Mouse (Mus musculus): Measurements from ENCODE around the gene Glb1l2. TPM values are rescaled to one million over a fixed set of nuclear protein-coding genes. Genes with fewer than 3 reads are reported as not detected.
A peak's percentile ranks its signal among the peaks of the same experiment; 100 is the strongest.

Gene Glb1l2
- 0.42 and 0.44 TPM in 2 replicates for polyA plus RNA-seq (2012; rRNA removed)

- no peak within 1 kb of the TSS for H3K27ac ChIP-seq (ENCODE audit: insufficient read depth, low read length)
- no peaks in the 10 kb centered on the region for H3K4me1 ChIP-seq (ENCODE audit: control insufficient read depth, insufficient read depth, low read length)
- TF ChIP-seq CTCF (IDR thresholded peaks at IDR 0.05; ENCODE audit: extremely low read depth, insufficient read depth, low read length) (no peak), POLR2A (IDR thresholded peaks at IDR 0.05; ENCODE audit: extremely low read depth, insufficient read depth, low read length) (no peak)
- H3K4me3 ChIP-seq (ENCODE audit: insufficient read depth, low read length): peak within 1 kb of the TSS; percentile 14; the same call in 1 of the 2 replicates
Observed at GRCm38 (mm10) chr9:26805935-26806666, at the start of gene Glb1l2. Gene Glb1l2, minus strand, starts transcription at chr9:26806468.

- no peak overlapping the region for H3K27ac ChIP-seq (ENCODE audit: insufficient read depth, low read length)
- no peaks in the 10 kb centered on the region for H3K4me1 ChIP-seq (ENCODE audit: control insufficient read depth, insufficient read depth, low read length)
- no peak overlapping the region for H3K4me3 ChIP-seq (ENCODE audit: insufficient read depth, low read length)
- TF ChIP-seq POLR2A (IDR thresholded peaks at IDR 0.05; ENCODE audit: extremely low read depth, insufficient read depth, low read length) (no peak), CTCF (IDR thresholded peaks at IDR 0.05; ENCODE audit: extremely low read depth, insufficient read depth, low read length) (no peak)
Observed at GRCm38 (mm10) chr9:26831089-26831488, 24.8 kb upstream of the Glb1l2 start.

- no peak overlapping the region for H3K27ac ChIP-seq (ENCODE audit: insufficient read depth, low read length)
- no peak overlapping the region for H3K4me3 ChIP-seq (ENCODE audit: insufficient read depth, low read length)
- no peaks in the 10 kb centered on the region for H3K4me1 ChIP-seq (ENCODE audit: control insufficient read depth, insufficient read depth, low read length)
- TF ChIP-seq CTCF (IDR thresholded peaks at IDR 0.05; ENCODE audit: extremely low read depth, insufficient read depth, low read length): no peak
- TF ChIP-seq POLR2A (IDR thresholded peaks at IDR 0.05; ENCODE audit: extremely low read depth, insufficient read depth, low read length): no peak
Observed at GRCm38 (mm10) chr9:26819942-26820341, 13.7 kb upstream of the Glb1l2 start.

GRCm38 (mm10) chr9:26808735-26809134 lies 2.5 kb upstream of the Glb1l2 start:
- TF ChIP-seq CTCF (IDR thresholded peaks at IDR 0.05; ENCODE audit: extremely low read depth, insufficient read depth, low read length): no peak
- no peak for TF ChIP-seq POLR2A (IDR thresholded peaks at IDR 0.05; ENCODE audit: extremely low read depth, insufficient read depth, low read length)
- Histone ChIP-seq H3K27ac (ENCODE audit: insufficient read depth, low read length) (no peak overlapping the region), H3K4me3 (ENCODE audit: insufficient read depth, low read length) (no peak overlapping the region)

GRCm38 (mm10) chr9:26804321-26804720 lies 1.9 kb downstream of the Glb1l2 start:
- Histone ChIP-seq H3K4me3 (ENCODE audit: insufficient read depth, low read length) (no peak overlapping the region), H3K4me1 (ENCODE audit: control insufficient read depth, insufficient read depth, low read length) (no peaks in the 10 kb centered on the region), H3K27ac (ENCODE audit: insufficient read depth, low read length) (no peak overlapping the region)
- no peak for TF ChIP-seq POLR2A (IDR thresholded peaks at IDR 0.05; ENCODE audit: extremely low read depth, insufficient read depth, low read length)

More at GRCm38 (mm10) chr9:26808735-26809134, 2.5 kb upstream of the Glb1l2 start:
- no peaks in the 10 kb centered on the region for H3K4me1 ChIP-seq (ENCODE audit: control insufficient read depth, insufficient read depth, low read length)

DNA sequence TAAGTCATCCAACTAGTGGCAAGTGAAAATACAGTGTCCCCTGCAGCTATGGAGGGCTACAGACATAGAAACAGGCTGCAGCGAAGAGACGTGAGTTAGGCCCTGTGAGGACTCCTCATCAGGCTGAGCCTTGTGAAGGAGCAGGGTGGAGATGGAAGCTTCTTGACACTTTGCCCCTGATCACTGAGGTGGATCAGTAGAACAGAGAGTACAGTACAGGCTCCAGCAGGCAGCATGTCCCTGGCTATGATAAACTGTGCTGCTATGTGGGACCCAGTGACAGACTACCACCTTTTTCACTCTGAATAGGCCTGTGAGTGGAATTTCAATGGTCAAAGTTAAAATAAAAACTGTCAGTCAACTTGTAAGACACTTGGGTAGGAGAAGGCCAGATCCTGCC lies 5.9 kb downstream of the Glb1l2 start:
- TF ChIP-seq CTCF (IDR thresholded peaks at IDR 0.05; ENCODE audit: extremely low read depth, insufficient read depth, low read length) (no peak), POLR2A (IDR thresholded peaks at IDR 0.05; ENCODE audit: extremely low read depth, insufficient read depth, low read length) (no peak)

DNA sequence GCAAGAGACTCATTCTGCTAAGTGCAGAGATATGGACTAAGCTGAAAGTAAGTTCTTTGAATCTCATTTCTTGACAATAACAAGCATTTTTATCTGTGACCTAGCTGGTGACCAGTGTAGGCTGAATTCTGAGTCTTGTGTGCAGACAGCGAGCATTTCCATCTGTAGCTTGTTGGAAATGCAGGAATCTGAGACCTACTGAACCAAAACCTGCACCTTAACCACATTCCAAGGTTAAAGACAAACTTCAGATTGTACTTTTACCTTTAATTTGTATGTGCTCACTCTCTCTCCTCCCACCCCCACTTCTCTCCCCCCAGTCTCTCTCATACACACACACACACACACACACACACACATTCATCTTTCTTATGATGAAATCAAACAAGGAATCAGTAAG lies 7.5 kb downstream of the Glb1l2 start:
- Histone ChIP-seq H3K4me1 (ENCODE audit: control insufficient read depth, insufficient read depth, low read length) (no peaks in the 10 kb centered on the region), H3K27ac (ENCODE audit: insufficient read depth, low read length) (no peak overlapping the region), H3K4me3 (ENCODE audit: insufficient read depth, low read length) (no peak overlapping the region)
- TF ChIP-seq CTCF (IDR thresholded peaks at IDR 0.05; ENCODE audit: extremely low read depth, insufficient read depth, low read length) (no peak), POLR2A (IDR thresholded peaks at IDR 0.05; ENCODE audit: extremely low read depth, insufficient read depth, low read length) (no peak)

More for the DNA sequence above, 5.9 kb downstream of the Glb1l2 start:
- no peaks in the 10 kb centered on the region for H3K4me1 ChIP-seq (ENCODE audit: control insufficient read depth, insufficient read depth, low read length)
- no peak overlapping the region for H3K27ac ChIP-seq (ENCODE audit: insufficient read depth, low read length)
- H3K4me3 ChIP-seq (ENCODE audit: insufficient read depth, low read length): no peak overlapping the region

DNA sequence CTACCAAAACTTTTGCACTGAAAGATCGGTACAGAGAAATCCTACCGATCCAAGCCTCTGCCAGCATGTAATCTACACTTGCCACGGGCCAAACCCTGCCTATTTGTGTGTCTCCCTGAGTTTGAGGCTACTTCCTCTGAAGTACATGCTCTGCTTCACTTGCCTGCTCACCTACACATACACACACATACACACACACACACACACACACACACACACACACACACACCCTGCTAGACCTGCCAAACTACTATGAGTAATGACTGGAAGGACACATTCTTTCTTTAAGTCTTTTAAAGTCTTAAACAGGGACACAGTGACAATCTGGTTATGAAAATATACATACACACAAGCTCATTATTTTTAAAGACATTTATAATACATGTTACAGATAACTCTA lies 8.1 kb downstream of the Glb1l2 start:
- Histone ChIP-seq H3K4me1 (ENCODE audit: control insufficient read depth, insufficient read depth, low read length) (no peaks in the 10 kb centered on the region), H3K4me3 (ENCODE audit: insufficient read depth, low read length) (no peak overlapping the region), H3K27ac (ENCODE audit: insufficient read depth, low read length) (no peak overlapping the region)
- TF ChIP-seq POLR2A (IDR thresholded peaks at IDR 0.05; ENCODE audit: extremely low read depth, insufficient read depth, low read length) (no peak), CTCF (IDR thresholded peaks at IDR 0.05; ENCODE audit: extremely low read depth, insufficient read depth, low read length) (no peak)

- H3K4me3 ChIP-seq (ENCODE audit: insufficient read depth, low read length): no peak overlapping the region
- no peak overlapping the region for H3K27ac ChIP-seq (ENCODE audit: insufficient read depth, low read length)
- H3K4me1 ChIP-seq (ENCODE audit: control insufficient read depth, insufficient read depth, low read length): no peaks in the 10 kb centered on the region
- TF ChIP-seq POLR2A (IDR thresholded peaks at IDR 0.05; ENCODE audit: extremely low read depth, insufficient read depth, low read length) (no peak), CTCF (IDR thresholded peaks at IDR 0.05; ENCODE audit: extremely low read depth, insufficient read depth, low read length) (no peak)
Observed at GRCm38 (mm10) chr9:26792829-26793228, 13.4 kb downstream of the Glb1l2 start.

- H3K27ac ChIP-seq (ENCODE audit: insufficient read depth, low read length): no peak overlapping the region
- H3K4me1 ChIP-seq (ENCODE audit: control insufficient read depth, insufficient read depth, low read length): no peaks in the 10 kb centered on the region
- no peak for TF ChIP-seq POLR2A (IDR thresholded peaks at IDR 0.05; ENCODE audit: extremely low read depth, insufficient read depth, low read length)
- TF ChIP-seq CTCF (IDR thresholded peaks at IDR 0.05; ENCODE audit: extremely low read depth, insufficient read depth, low read length): no peak
- no peak overlapping the region for H3K4me3 ChIP-seq (ENCODE audit: insufficient read depth, low read length)
Observed at GRCm38 (mm10) chr9:26783414-26783975, 22.8 kb downstream of the Glb1l2 start.

Measured in cortical plate, adult 2 months (tissue).